Mouse (Mus musculus) embryonic facial prominence, embryonic 11.5 days (tissue): ENCODE data around the gene Gm19684. TPM values are rescaled to one million over a fixed set of nuclear protein-coding genes. Genes with fewer than 3 reads are reported as not detected.
"Not testable (repeated sequence)": the region's sequence is repeated elsewhere in the genome, so short reads cannot be mapped to it uniquely, and the experiment has no call there.

Source experiments
- ATAC-seq: fragments of 200-750 bp; cut with Nextera tagmentation; replicated peaks from 2 replicates; pipeline ENCODE4 v1.8.0; 2017; ENCODE audit warnings: low read depth; ENCODE audit not compliant: insufficient number of reproducible peaks, low FRiP score, low TSS enrichment
- DNase-seq: peaks from one replicate; pipeline ENCODE4 v3.0.0-alpha.2; 2015; ENCODE audit warnings: low spot score
- H3K27ac ChIP-seq: fragments of 300-500 bp; sonication (generic); replicated peaks from 2 replicates; pipeline ENCODE4 v1.5.1; 2014; ENCODE audit warnings: mild to moderate bottlenecking, low read depth, low read length, control low read depth
- H3K27me3 ChIP-seq: fragments of 300-500 bp; sonication (generic); 2 replicates; pipeline ENCODE4 v1.6.1; 2014; ENCODE audit warnings: mild to moderate bottlenecking, low read length, moderate library complexity, mixed read lengths; ENCODE audit not compliant: control insufficient read depth, insufficient read depth
- H3K36me3 ChIP-seq: fragments of 300-500 bp; sonication (generic); replicated peaks from 2 replicates; pipeline ENCODE4 v1.6.1; 2014; ENCODE audit warnings: low read depth, mild to moderate bottlenecking, low read length, moderate library complexity, mixed read lengths; ENCODE audit not compliant: control insufficient read depth, insufficient read depth
- H3K4me1 ChIP-seq: fragments of 300-500 bp; sonication (generic); 2 replicates; pipeline ENCODE4 v1.6.1; 2014; ENCODE audit warnings: low read length, mixed read lengths; ENCODE audit not compliant: control insufficient read depth, insufficient read depth
- H3K4me2 ChIP-seq: fragments of 300-500 bp; sonication (generic); 2 replicates; pipeline ENCODE4 v1.6.1; 2014; ENCODE audit warnings: low read depth, mild to moderate bottlenecking, control low read depth, low read length, moderate library complexity
- H3K4me3 ChIP-seq: fragments of 300-500 bp; sonication (generic); 2 replicates; pipeline ENCODE4 v1.5.1; 2014; ENCODE audit warnings: low read depth, low read length, control low read depth
- H3K9ac ChIP-seq: fragments of 300-500 bp; sonication (generic); replicated peaks from 2 replicates; pipeline ENCODE4 v1.6.1; 2014; ENCODE audit warnings: mild to moderate bottlenecking, control low read depth, low read length
- H3K9me3 ChIP-seq: fragments of 300-500 bp; sonication (generic); replicated peaks from 2 replicates; pipeline ENCODE4 v1.6.1; 2016; ENCODE audit warnings: mild to moderate bottlenecking, low read length, inconsistent platforms, mixed read lengths; ENCODE audit not compliant: control insufficient read depth
- WGBS: fragments of 180-500 bp; shearing (Covaris S2); extraction: QIAGEN DNeasy Blood & Tissue Kit; methylation state at CpG from one replicate; pipeline ENCODE4 v1.1.7; 2014; 5-methylcytosine and 5-hydroxymethylcytosine counted together
- polyA plus RNA-seq: library from polyadenylated mRNA; unstranded; fragments of >200 nt; fragmentation: Nextera tagmentation; extraction: Ambion mirVana; gene quantifications from 2 replicates; pipeline ENCODE4 v1.2.1, GENCODE M21; 2014

Gm19684 gene
- polyA plus RNA-seq, 1 experiment from 2014 or later, result not detected

- not testable (repeated sequence) for H3K9me3 ChIP-seq, H3K36me3 ChIP-seq, DNase-seq, ATAC-seq, H3K9ac ChIP-seq, H3K4me2 ChIP-seq, H3K4me3 ChIP-seq, H3K4me1 ChIP-seq, H3K27me3 ChIP-seq, H3K27ac ChIP-seq
- WGBS, result 27% methylated on average over 3 of the region's 3 CpGs
Measured at GRCm38 (mm10) chr17:36116545-36116944, 4.9 kb upstream of the Gm19684 start.

GRCm38 (mm10) chr17:36120839-36121238, 639 bp upstream of the Gm19684 start:
- H3K9ac ChIP-seq, H3K27ac ChIP-seq: not testable (repeated sequence)
- WGBS, result 26% methylated on average over 18 of the region's 18 CpGs

GRCm38 (mm10) chr17:36124111-36124510, 2.6 kb downstream of the Gm19684 start:
- not testable (repeated sequence) for H3K4me1 ChIP-seq, H3K27ac ChIP-seq, H3K27me3 ChIP-seq, H3K9ac ChIP-seq, H3K4me3 ChIP-seq, H3K36me3 ChIP-seq, ATAC-seq, H3K4me2 ChIP-seq, DNase-seq, H3K9me3 ChIP-seq
- 73% methylated on average over 3 of the region's 3 CpGs for WGBS

More at GRCm38 (mm10) chr17:36120839-36121238, 639 bp upstream of the Gm19684 start:
- H3K36me3 ChIP-seq, H3K4me2 ChIP-seq, H3K9me3 ChIP-seq, ATAC-seq, DNase-seq, H3K4me3 ChIP-seq, H3K27me3 ChIP-seq, H3K4me1 ChIP-seq: not testable (repeated sequence)

GRCm38 (mm10) chr17:36128525-36128924, 7.0 kb downstream of the Gm19684 start:
- H3K27me3 ChIP-seq, H3K4me1 ChIP-seq, H3K27ac ChIP-seq, H3K9ac ChIP-seq, DNase-seq, H3K4me2 ChIP-seq, H3K4me3 ChIP-seq, H3K36me3 ChIP-seq, H3K9me3 ChIP-seq: not testable (repeated sequence)
- peak; percentile 52; the same call in 1 of the 2 replicates for ATAC-seq
- WGBS, result 69% methylated on average over 10 of the region's 13 CpGs

GRCm38 (mm10) chr17:36128968-36129817, 7.7 kb downstream of the Gm19684 start, which contains the start of gene Gm7030:
Gm7030 (minus strand) TSS chr17:36129425.
- not testable (repeated sequence) for H3K27me3 ChIP-seq, H3K4me3 ChIP-seq, H3K27ac ChIP-seq, H3K36me3 ChIP-seq, H3K9me3 ChIP-seq, H3K4me1 ChIP-seq, DNase-seq, ATAC-seq, H3K4me2 ChIP-seq, H3K9ac ChIP-seq
- WGBS, result 23% methylated on average over 25 of the region's 28 CpGs

- H3K27me3 ChIP-seq, result no peaks in the 10 kb centered on the region
- 72% methylated on average over 5 of the region's 5 CpGs for WGBS
Measured at GRCm38 (mm10) chr17:36131516-36132265, 10.2 kb downstream of the Gm19684 start.

DNA sequence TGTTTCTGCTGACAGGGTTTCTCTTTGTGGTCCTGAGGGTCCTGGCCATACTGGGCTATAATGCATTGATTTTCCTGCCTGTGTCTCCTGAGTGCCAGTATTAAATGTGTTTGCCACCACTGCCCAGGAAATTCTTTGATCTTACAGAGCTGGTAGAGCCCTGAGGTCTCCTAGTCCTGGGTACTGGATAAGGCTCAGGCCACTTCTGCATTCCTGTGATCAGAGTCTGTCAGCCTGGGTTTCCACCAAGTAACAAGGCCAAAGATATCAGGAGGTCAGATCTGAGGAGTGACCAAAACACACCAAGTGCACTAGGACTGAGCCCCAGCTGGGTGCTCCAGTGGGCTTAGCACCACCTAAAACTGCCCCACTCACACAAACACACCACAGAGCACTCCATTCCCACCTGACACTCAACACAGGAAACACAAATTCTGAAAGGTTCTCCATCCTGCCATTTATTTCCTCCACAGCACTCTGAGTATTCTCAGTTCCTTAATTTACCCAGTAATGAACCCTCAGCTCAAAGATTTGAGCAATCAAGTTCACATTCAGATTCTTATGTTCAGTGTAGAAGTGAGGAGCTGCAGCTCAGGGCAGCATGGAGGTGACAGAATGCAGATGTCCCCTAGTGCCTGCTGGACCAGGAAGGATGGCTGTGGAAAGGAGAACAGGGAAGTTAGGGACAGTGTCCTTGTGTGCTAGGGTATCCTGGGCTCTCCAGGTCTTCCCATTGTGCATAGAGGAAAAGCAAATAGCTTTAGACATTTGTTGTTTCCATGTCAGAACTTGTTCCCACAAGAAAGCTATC, 14.1 kb downstream of the Gm19684 start:
- not testable (repeated sequence) for H3K9me3 ChIP-seq, H3K27me3 ChIP-seq, H3K4me3 ChIP-seq, ATAC-seq, H3K4me2 ChIP-seq, H3K4me1 ChIP-seq, H3K36me3 ChIP-seq, DNase-seq, H3K9ac ChIP-seq, H3K27ac ChIP-seq

More at GRCm38 (mm10) chr17:36131516-36132265, 10.2 kb downstream of the Gm19684 start:
- H3K4me1 ChIP-seq, result no peaks in the 10 kb centered on the region
- no peaks in the 10 kb centered on the region for H3K9me3 ChIP-seq
- H3K4me2 ChIP-seq, result no peak overlapping the region
- H3K36me3 ChIP-seq, result no peaks in the 10 kb centered on the region
- H3K27ac ChIP-seq, result no peak overlapping the region
- peak; percentile 13 for DNase-seq
- no peak overlapping the region for H3K9ac ChIP-seq
- H3K4me3 ChIP-seq, result no peak overlapping the region
- no peak for ATAC-seq
